8 mouse cellular contexts compared by ENCODE assay signal in the genomic region with DNA sequence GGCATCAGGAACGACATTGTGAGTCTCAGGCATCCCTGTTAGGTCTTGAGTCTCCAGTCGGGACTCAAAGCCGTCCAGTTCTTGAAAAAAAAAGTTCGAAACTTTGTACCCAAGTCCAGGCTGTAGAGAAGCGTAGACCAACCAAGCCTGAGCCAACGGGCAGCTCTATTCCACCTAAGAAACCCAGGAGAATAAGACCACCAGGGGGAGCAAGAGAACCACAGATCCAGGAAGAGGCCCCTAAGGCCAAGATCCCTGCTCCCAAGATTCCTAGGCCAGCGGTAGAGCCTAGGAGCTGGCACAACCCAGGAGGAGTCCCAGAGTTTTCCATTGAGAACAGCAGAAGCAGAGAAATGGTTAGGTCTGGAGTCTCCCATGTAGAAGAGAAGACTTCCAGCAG. TPM values are rescaled to one million over a fixed set of nuclear protein-coding genes. Genes with fewer than 3 reads are reported as not detected.
DNase-seq lines count a peak whose midpoint lies in the region; ATAC-seq and TF ChIP-seq lines count a peak whose summit lies in the region.

No protein-coding gene starts in this region.

- no peak overlapping the region for H3K4me3 ChIP-seq in liver, embryonic 12.5 days
- H3K4me3 ChIP-seq in hindbrain, postnatal 0 days (ENCODE audit: low read length): no peak overlapping the region

- ATAC-seq in liver, embryonic 12.5 days: no peak
- peak; percentile 53; the same call in 1 of the 2 replicates for ATAC-seq in hindbrain, postnatal 0 days

- TF ChIP-seq CTCF in hindbrain, postnatal 0 days (IDR thresholded peaks at IDR 0.05; ENCODE audit: low read depth): peak; percentile 81

- H3K4me1 ChIP-seq in liver, embryonic 12.5 days: no peaks in the 10 kb centered on the region
- H3K4me1 ChIP-seq in hindbrain, postnatal 0 days (ENCODE audit: insufficient read depth, low read length): no peaks in the 10 kb centered on the region

- DNase-seq in liver: peak; percentile 56
- peak; percentile 54 for DNase-seq in brain, embryonic 18.5 days (ENCODE audit: low read depth, low spot score)
- DNase-seq in fibroblast of lung, adult 2 months (ENCODE audit: low read depth): peak; percentile 37
- DNase-seq in hindbrain, postnatal 0 days (ENCODE audit: low spot score): peak; percentile 91
- peak; percentile 78 to 91 for DNase-seq in left cerebral cortex, adult 18-20 months (ENCODE audit: low spot score in 2 of 2)
- DNase-seq in natural killer cell, adult 2 months (ENCODE audit: low spot score in 2 of 2): peak; percentile 32 to 55
- peak; percentile 83 for DNase-seq in testis, postnatal 14 days (ENCODE audit: low spot score)

- WGBS in liver, embryonic 12.5 days (ENCODE audit: insufficient replicate concordance): 11% methylated on average over 7 of the region's 7 CpGs
- WGBS in hindbrain, postnatal 0 days: 18% methylated on average over 7 of the region's 7 CpGs

- H3K9ac ChIP-seq in liver, embryonic 12.5 days: no peak overlapping the region
- H3K9ac ChIP-seq in hindbrain, postnatal 0 days (replicated peaks; ENCODE audit: low read length): no peak overlapping the region

- H3K27ac ChIP-seq in liver, embryonic 12.5 days: no peak overlapping the region
- no peak overlapping the region for H3K27ac ChIP-seq in hindbrain, postnatal 0 days

- H3K36me3 ChIP-seq in liver, embryonic 12.5 days: no peaks in the 10 kb centered on the region
- no peaks in the 10 kb centered on the region for H3K36me3 ChIP-seq in hindbrain, postnatal 0 days (ENCODE audit: insufficient read depth, low read length)

- peaks cover 94% of the 10 kb centered on the region for H3K27me3 ChIP-seq in liver, embryonic 12.5 days (replicated peaks)
- H3K27me3 ChIP-seq in hindbrain, postnatal 0 days (ENCODE audit: insufficient read depth, low read length): peaks cover 13% of the 10 kb centered on the region; the same call in 1 of the 2 replicates

- H3K9me3 ChIP-seq in liver, embryonic 12.5 days (replicated peaks): no peaks in the 10 kb centered on the region
- H3K9me3 ChIP-seq in hindbrain, postnatal 0 days (ENCODE audit: low read length): no peaks in the 10 kb centered on the region

- no peak overlapping the region for H3K4me2 ChIP-seq in liver, embryonic 12.5 days
- H3K4me2 ChIP-seq in hindbrain, postnatal 0 days (ENCODE audit: low read depth, low read length): no peak overlapping the region

RNA-seq across cellular contexts. Expression of gene Mei1, which starts 4.3 kb away (rescaled TPM):
- polyA plus RNA-seq in liver, embryonic 12.5 days (2016; fragmentation: Nextera tagmentation; extraction: Ambion mirVana): not detected in 2 replicates
- 0.21 TPM in 1 of 2 replicates, not detected in the other for total RNA-seq in hindbrain, postnatal 0 days (2014; rRNA removed)
- 0.11 and 0.24 TPM in 2 replicates for polyA plus RNA-seq in hindbrain, postnatal 0 days (2015; fragmentation: Nextera tagmentation; extraction: Ambion mirVana)
- total RNA-seq in left cerebral cortex, adult 18-20 months (2021): 1 to 10 TPM; 3.7 to 4.0 TPM

RNA-seq across cellular contexts. Expression of gene 4930407I10Rik, which starts 6.6 kb away (rescaled TPM):
- not detected in 2 replicates for polyA plus RNA-seq in liver, embryonic 12.5 days (2016; fragmentation: Nextera tagmentation; extraction: Ambion mirVana)
- not detected in 2 replicates for total RNA-seq in hindbrain, postnatal 0 days (2014; rRNA removed)
- polyA plus RNA-seq in hindbrain, postnatal 0 days (2015; fragmentation: Nextera tagmentation; extraction: Ambion mirVana): not detected in 2 replicates
- not detected for total RNA-seq in left cerebral cortex, adult 18-20 months (2021)

RNA-seq across cellular contexts. Expression of gene Snu13, which starts 18.1 kb away (rescaled TPM):
- polyA plus RNA-seq in liver, embryonic 12.5 days (2016; fragmentation: Nextera tagmentation; extraction: Ambion mirVana): 232 and 235 TPM in 2 replicates
- total RNA-seq in hindbrain, postnatal 0 days (2014; rRNA removed): 222 and 236 TPM in 2 replicates
- polyA plus RNA-seq in hindbrain, postnatal 0 days (2015; fragmentation: Nextera tagmentation; extraction: Ambion mirVana): 249 and 255 TPM in 2 replicates
- 100 to 1,000 TPM; 117 to 125 TPM for total RNA-seq in left cerebral cortex, adult 18-20 months (2021)

RNA-seq across cellular contexts. Expression of gene Desi1, which starts 31.8 kb away (rescaled TPM):
- 19.6 and 21.8 TPM in 2 replicates for polyA plus RNA-seq in liver, embryonic 12.5 days (2016; fragmentation: Nextera tagmentation; extraction: Ambion mirVana)
- 29.9 and 32.1 TPM in 2 replicates for total RNA-seq in hindbrain, postnatal 0 days (2014; rRNA removed)
- 44.1 and 45.3 TPM in 2 replicates for polyA plus RNA-seq in hindbrain, postnatal 0 days (2015; fragmentation: Nextera tagmentation; extraction: Ambion mirVana)
- 10 to 100 TPM; 83.4 to 85.2 TPM for total RNA-seq in left cerebral cortex, adult 18-20 months (2021)

Comparison
In these comparisons a context has a peak if more than half of its experiments do, and no peak if none do; other contexts are left out.
1. DNase-seq: peak in every context shown above with its lines; median percentile 91 in hindbrain, postnatal 0 days; 84 in left cerebral cortex, adult 18-20 months; 83 in testis, postnatal 14 days; 56 in liver; 54 in brain, embryonic 18.5 days; 44 in natural killer cell, adult 2 months; 37 in fibroblast of lung, adult 2 months.